Mouse (Mus musculus): ENCODE data around the gene Gm7030.
"Not testable (repeated sequence)": the region's sequence is repeated elsewhere in the genome, so short reads cannot be mapped to it uniquely, and the experiment has no call there.

Gene Gm7030

DNA sequence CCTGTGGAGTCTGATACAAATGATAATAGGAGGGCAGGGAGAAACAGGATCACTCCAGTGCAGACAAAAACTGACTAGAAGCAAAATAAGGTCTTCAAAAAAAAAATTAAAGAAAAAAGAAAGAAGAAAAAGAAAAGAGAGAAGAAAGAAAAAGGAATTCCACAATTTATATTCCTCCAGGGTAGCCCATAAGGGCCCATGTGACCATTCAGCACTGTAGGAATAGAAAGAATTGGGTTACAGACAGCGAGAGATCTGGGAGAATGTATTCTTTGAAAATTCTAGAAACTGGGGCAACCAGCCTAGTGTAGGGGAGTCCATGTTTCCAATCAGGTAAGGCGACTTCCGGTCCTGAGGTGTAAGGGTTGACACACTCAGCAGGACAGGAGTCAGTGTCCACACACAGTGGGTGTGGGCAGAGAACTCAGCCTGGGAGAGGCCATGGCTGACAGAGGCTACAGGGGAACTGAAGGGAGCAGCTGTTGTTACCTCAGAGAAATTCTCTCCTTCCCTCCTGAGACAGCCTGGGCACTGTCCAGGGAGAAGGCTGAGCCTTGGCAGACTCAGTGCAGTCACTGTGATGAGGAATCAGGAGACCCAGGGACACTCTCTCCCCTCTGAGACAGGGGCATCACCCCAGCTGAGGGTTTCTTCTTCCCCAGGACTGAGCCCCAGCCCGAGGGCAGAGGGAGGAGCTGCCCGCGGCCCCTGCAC is 46.5 kb downstream of the Gm7030 start:
- not testable (repeated sequence) for DNase-seq (ENCODE audit: low read depth, low spot score)

DNA sequence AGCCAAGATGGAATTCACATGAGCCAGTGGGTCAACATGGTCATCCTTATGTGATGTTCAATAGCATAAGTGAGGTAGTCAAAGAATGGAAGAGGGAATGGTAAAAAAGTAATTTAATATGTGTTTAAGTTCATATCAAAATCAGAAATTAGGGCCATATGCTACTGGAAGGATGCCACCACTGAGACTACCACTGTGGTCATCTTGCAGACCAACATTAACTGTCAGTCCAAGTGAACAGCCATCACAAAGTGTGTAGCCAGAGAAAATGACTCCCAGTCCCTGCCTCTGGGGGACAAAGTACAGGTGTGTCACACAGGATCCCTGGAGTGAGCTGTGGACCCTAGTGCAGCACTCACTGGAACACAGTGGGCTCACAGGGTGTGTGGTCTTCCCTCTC is 47.3 kb downstream of the Gm7030 start:
- DNase-seq (ENCODE audit: low read depth, low spot score) = not testable (repeated sequence)

DNA sequence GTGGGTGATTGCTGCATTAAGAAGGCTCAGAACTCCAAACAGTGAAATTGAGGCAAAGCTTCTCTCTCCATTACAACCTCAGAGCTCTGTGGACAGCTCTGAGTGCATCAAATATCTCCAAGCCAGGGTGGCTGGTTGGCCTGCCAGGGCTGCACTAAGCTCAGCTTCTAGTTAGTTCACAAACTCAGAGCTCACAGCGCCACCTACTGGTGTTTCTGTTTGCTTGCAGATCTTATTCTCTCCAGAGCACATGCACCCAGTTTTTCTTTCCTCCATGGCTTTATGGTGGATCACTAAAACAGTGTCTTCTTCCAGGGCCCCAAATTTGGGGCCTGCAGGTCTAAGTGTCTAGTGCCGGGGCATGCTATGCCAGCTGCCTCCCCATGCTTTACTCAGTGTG is 68.4 kb downstream of the Gm7030 start:
- no peak for DNase-seq (ENCODE audit: low read depth, low spot score)
